Mouse (Mus musculus) hindbrain, embryonic 13.5 days (tissue): Measurements from ENCODE around the gene Lrfn2. TPM values are rescaled to one million over a fixed set of nuclear protein-coding genes. Genes with fewer than 3 reads are reported as not detected.

Experiments used
- ATAC-seq: fragments of 200-750 bp; cut with Nextera tagmentation; 2 replicates; pipeline ENCODE4 v1.8.0; 2017; ENCODE audit warnings: moderate TSS enrichment; ENCODE audit not compliant: low FRiP score
- H3K27ac ChIP-seq: fragments of 300-500 bp; sonication (generic); 2 replicates; pipeline ENCODE4 v1.5.1; 2015; ENCODE audit warnings: inconsistent platforms, mild to moderate bottlenecking, moderate library complexity
- H3K27me3 ChIP-seq: fragments of 300-500 bp; sonication (generic); 2 replicates; pipeline ENCODE4 v1.6.1; 2015; ENCODE audit warnings: mild to moderate bottlenecking, inconsistent platforms
- H3K36me3 ChIP-seq: fragments of 300-500 bp; sonication (generic); 2 replicates; pipeline ENCODE4 v1.6.1; 2015; ENCODE audit warnings: mild to moderate bottlenecking, inconsistent platforms
- H3K4me1 ChIP-seq: fragments of 300-500 bp; sonication (generic); replicated peaks from 2 replicates; pipeline ENCODE4 v1.6.1; 2015; ENCODE audit warnings: inconsistent platforms
- H3K4me2 ChIP-seq: fragments of 300-500 bp; sonication (generic); 2 replicates; pipeline ENCODE4 v1.6.1; 2015; ENCODE audit warnings: inconsistent platforms, mild to moderate bottlenecking, moderate library complexity
- H3K4me3 ChIP-seq: fragments of 300-500 bp; sonication (generic); 2 replicates; pipeline ENCODE4 v1.5.1; 2015; ENCODE audit warnings: mild to moderate bottlenecking, inconsistent platforms
- H3K9ac ChIP-seq: fragments of 300-500 bp; sonication (generic); 2 replicates; pipeline ENCODE4 v1.6.1; 2015; ENCODE audit warnings: mild to moderate bottlenecking, inconsistent platforms
- H3K9me3 ChIP-seq: fragments of 300-500 bp; sonication (generic); 2 replicates; pipeline ENCODE4 v1.6.1; 2016; ENCODE audit warnings: inconsistent platforms
- WGBS: fragments of 180-500 bp; shearing (Covaris S2); methylation state at CpG from one replicate; pipeline ENCODE4 v1.1.7; 2015; 5-methylcytosine and 5-hydroxymethylcytosine counted together
- polyA plus RNA-seq: library from polyadenylated mRNA; unstranded; fragments of >200 nt; fragmentation: Nextera tagmentation; extraction: Ambion mirVana; gene quantifications from 2 replicates; pipeline ENCODE4 v1.2.1, GENCODE M21; 2015

The Lrfn2 gene
- polyA plus RNA-seq, 1 experiment from 2014 or later, result 6.5 TPM

DNA sequence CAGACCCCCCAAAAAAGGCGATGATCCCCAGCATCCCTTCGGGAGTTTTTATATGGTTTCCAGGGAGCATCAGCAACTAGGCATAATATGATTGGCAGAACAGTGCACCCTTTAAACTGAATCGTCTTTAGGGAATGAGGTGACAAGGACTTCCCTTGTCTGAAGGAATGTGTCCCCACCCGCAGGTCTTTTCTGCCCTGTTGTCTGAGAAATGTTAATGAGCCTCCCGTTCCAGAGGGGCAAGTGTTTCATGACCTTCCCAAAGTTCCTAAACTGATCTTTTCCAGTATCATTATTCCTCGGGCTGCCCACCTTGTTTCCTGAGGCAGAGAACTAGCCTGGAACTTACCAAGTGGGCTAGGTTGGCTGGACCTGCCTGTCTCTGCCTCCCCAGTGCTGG, 40.7 kb downstream of the Lrfn2 start:
- no peaks in the 10 kb centered on the region for H3K36me3 ChIP-seq
- peaks cover 49% of the 10 kb centered on the region for H3K4me1 ChIP-seq
- no peak overlapping the region for H3K9ac ChIP-seq
- no peak overlapping the region for H3K27ac ChIP-seq
- H3K4me2 ChIP-seq, result no peak overlapping the region
- H3K4me3 ChIP-seq, result no peak overlapping the region
- 24% methylated on average over 6 of the region's 6 CpGs for WGBS
- 0 out of 2 replicates have a peak, but pooled peaks cover 3% of the 10 kb centered on the region for H3K27me3 ChIP-seq
- H3K9me3 ChIP-seq, result no peaks in the 10 kb centered on the region
- ATAC-seq, result no peak

DNA sequence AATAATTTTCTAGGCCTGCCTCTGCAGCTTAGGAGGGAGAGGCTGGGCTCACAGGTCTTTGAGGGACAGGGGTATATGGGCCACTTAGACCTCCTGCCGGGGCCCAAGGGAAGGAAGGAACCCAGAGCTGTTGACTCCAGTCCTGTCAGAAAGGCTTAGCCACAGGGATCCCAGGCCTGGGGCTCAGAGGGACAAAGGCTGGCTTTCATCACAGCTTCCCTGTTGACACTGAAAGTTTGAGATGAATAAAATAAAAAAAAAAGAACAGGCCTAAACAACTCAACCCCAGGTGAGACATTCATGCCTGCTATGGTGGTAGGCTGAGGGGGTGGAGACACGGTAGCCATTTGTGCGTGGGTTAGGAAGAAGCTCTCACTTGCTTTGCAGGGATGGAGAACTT, 41.2 kb downstream of the Lrfn2 start:
- no peak for ATAC-seq
- H3K36me3 ChIP-seq, result no peaks in the 10 kb centered on the region
- H3K4me2 ChIP-seq, result no peak overlapping the region
- no peak overlapping the region for H3K27ac ChIP-seq
- 0 out of 2 replicates have a peak, but pooled peaks cover 5% of the 10 kb centered on the region for H3K27me3 ChIP-seq
- no peak overlapping the region for H3K9ac ChIP-seq
- H3K4me3 ChIP-seq, result no peak overlapping the region
- peaks cover 54% of the 10 kb centered on the region for H3K4me1 ChIP-seq
- WGBS, result 12% methylated on average over 3 of the region's 3 CpGs
- no peaks in the 10 kb centered on the region for H3K9me3 ChIP-seq

DNA sequence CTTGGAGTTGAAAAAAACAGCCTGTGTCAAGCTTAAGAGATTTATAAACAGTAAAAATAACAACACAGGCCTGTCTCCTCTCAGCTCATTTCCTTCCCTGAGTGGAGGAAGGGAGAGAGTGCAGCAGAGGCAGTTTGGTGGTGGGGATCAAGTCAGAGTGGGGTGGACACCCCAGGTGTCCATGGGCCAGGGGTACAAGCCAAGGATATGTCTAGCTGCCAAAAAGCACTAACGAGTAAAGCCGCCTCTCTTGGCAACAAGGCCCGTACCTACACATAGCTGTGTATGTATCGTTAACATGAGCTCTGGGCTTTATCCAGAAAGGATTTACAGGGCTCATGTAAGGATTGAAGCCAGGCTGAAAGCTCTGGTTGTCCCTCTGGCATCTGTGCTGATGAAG, 42.9 kb downstream of the Lrfn2 start:
- Histone ChIP-seq H3K4me1 (peaks cover 55% of the 10 kb centered on the region), H3K9ac (no peak overlapping the region; the same call in 1 of the 2 replicates), H3K27me3 (0 out of 2 replicates have a peak, but pooled peaks cover 5% of the 10 kb centered on the region), H3K27ac (peak overlapping the region; percentile 82), H3K4me3 (no peak overlapping the region), H3K4me2 (no peak overlapping the region), H3K9me3 (no peaks in the 10 kb centered on the region), H3K36me3 (no peaks in the 10 kb centered on the region)
- no peak for ATAC-seq
- WGBS, result 57% methylated on average over 4 of the region's 4 CpGs

DNA sequence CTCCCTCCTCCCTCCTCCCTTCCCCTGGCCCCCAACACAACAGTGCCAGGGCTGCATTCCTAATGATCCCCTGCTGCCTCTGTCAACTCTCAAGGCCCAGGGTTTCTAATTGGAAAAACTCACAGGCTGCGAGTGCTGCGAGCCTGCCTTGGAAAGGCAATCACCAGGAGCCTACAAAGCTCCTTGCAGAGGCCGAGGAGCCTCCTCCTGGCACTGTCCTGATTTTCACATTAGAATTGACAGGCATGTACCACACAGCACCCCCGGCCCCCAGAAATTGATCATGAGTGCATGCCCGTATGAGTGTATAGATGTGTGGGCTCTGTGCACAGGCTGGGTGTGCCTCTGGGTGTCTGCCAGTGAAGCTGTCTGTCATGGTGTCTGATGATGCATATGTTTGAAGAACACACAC, 44.4 kb downstream of the Lrfn2 start:
- Histone ChIP-seq H3K9ac (no peak overlapping the region), H3K4me1 (peaks cover 47% of the 10 kb centered on the region)

DNA sequence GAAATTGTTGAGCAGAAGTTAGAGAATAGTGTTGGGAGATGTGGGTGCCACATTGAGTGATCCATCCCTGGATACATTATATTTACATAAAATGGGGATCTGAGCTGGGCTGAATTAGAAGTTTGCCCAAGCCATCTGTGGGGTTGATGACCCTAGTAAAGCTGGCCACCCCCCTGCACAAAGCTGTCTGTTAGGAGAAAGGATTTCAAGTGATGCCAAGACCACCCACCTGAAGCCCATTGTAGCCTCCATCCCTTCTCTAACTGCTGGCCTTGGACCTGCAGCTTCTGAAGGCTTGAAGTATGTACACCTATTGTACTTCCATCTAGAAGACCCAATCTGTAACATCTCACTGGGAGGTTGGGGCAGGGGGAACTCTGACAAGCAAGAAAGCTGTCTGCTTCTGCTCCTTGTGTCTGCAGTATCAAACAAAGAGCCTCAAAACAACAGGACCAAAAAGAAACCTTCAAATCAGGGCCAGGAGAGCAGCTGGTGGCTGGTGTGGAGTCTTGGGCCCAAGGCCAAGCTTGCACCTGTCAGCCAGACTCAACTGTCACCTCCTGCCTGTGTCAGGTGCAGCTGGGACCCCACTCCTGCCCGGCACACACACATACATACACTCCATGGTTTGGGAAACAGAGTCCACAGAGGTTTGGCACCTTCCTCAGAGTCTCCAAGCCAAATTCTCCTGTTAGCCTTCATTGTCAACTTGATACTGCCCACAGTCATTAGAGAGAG, 63.2 kb downstream of the Lrfn2 start:
- no peaks in the 10 kb centered on the region for H3K36me3 ChIP-seq
- no peak overlapping the region for H3K9ac ChIP-seq
- H3K4me2 ChIP-seq, result no peak overlapping the region
- H3K9me3 ChIP-seq, result no peaks in the 10 kb centered on the region
- ATAC-seq, result no peak
- peaks cover 23% of the 10 kb centered on the region for H3K4me1 ChIP-seq
- 74% methylated on average over 1 of the region's 1 CpGs for WGBS
- no peak overlapping the region for H3K4me3 ChIP-seq
- H3K27ac ChIP-seq, result no peak overlapping the region
- H3K27me3 ChIP-seq, result 0 out of 2 replicates have a peak, but pooled peaks cover 9% of the 10 kb centered on the region

More for the DNA sequence above, 44.4 kb downstream of the Lrfn2 start:
- ATAC-seq, result peak; percentile 81
- Histone ChIP-seq H3K4me2 (no peak overlapping the region), H3K27me3 (0 out of 2 replicates have a peak, but pooled peaks cover 5% of the 10 kb centered on the region), H3K9me3 (no peaks in the 10 kb centered on the region), H3K4me3 (no peak overlapping the region), H3K36me3 (no peaks in the 10 kb centered on the region), H3K27ac (peak overlapping the region; percentile 87)
- WGBS, result 17% methylated on average over 5 of the region's 5 CpGs

DNA sequence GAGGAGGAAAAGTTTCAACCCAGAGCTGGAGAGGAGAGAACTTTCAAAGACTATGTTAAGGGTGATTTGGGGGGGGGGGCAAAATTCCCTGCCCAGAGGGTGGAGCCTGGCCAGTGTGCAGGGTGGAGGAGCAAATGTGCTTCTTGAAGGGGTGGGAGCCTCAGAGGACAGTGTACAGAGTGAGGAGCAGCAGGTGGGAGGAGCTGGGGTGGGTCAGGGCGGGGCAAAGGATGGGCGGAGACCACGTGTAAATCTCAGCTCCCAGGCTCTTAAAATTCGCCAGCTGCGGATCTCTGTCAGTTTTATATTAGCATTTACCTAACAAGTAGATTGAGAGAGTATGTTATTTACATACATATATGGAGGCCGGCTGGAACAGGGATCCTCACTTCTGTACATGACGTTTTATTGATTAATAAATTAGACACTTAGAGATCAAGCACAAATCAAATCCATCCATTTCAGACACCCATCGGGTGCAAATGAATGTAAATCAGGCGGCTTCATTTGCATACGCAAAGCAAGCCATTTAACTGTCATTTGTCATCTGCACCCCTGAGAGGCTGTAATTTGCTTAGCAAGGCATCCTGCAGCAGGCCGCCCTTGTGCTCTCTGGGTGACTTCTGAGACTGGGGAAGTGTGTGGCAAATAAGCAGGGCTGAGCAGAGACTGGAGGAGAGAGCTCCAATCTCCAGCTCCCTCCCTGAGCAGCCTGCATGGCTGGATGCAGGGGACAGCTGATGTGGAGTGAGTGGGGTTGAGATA, 67.5 kb downstream of the Lrfn2 start:
- Histone ChIP-seq H3K4me2 (peak overlapping the region; percentile 31), H3K9me3 (no peaks in the 10 kb centered on the region), H3K27me3 (peaks cover 15% of the 10 kb centered on the region; the same call in 1 of the 2 replicates), H3K36me3 (no peaks in the 10 kb centered on the region), H3K4me1 (peaks cover 27% of the 10 kb centered on the region), H3K4me3 (no peak overlapping the region), H3K27ac (peak overlapping the region; percentile 73), H3K9ac (no peak overlapping the region)
- peak; percentile 80 for ATAC-seq
- WGBS, result 2% methylated on average over 11 of the region's 11 CpGs

DNA sequence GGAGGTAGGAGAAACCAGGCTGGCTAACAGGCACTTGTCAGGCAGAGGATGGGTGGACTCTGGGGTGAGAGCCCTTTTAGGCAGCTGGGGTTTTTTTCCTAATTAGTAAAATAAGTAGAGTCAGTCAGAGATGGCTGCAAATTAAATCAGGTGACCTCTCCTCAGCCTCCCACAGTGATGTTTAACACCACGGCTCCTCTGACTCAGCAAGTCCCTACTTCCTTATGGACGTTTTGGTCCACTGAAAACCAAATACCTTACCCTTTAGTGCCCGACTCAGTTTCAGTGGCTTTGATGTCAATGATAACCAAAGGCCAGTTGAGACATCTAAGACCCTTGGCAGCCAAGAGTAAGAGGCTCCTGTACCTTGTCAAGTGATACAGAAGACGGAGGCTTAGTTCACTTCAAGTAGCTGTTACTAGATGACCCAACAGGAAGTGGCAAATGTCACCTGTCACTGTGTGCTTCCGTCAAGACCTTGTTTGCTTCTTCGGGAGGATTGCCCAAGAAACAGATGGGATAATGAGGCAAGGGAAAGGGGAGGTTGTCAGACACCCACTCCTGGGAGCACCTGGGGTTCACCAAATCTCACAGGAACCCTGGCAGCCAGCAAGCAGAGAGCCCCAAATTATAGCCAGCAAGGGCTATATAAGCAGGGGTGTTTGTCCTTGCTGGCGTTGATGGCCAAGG, 77.3 kb downstream of the Lrfn2 start:
- Histone ChIP-seq H3K36me3 (no peaks in the 10 kb centered on the region), H3K9ac (no peak overlapping the region), H3K4me2 (no peak overlapping the region), H3K9me3 (no peaks in the 10 kb centered on the region), H3K27me3 (0 out of 2 replicates have a peak, but pooled peaks cover 3% of the 10 kb centered on the region), H3K4me1 (no peaks in the 10 kb centered on the region), H3K27ac (no peak overlapping the region), H3K4me3 (no peak overlapping the region)
- WGBS, result 76% methylated on average over 7 of the region's 7 CpGs
- no peak for ATAC-seq

DNA sequence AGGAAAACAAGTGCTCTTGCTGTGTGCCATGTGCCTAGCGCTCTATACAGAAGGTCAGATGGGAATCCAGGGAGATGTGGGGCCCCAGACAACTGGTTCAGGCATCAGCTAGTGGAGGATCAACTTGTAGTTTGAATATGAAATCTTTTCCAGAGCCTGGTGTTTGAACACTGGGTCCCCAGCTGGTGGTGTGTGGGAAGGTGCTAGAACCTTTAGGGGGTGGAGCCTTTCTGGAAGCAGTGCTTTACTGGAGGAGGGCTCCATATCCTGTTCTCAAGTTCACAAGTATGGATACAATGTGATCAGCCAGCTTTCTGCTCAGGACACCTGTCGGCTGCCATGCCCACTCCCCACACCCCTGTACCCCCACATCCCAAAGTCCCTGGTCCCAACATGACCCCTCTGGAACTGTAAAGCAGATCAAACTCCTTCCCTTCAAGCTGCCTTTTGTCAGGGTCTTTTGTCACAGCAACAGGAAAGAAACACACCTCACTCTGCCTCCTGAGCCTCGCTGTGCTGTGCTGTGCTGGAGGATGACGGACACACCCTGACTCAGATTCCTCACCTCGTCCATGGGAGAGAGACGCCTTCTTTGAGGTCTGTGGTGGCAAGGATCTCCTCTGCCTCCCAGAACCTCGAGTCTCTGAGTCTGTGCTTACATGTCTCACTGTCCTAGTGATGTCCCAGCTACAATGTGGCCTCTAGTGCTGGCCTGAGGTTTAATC, 81.9 kb downstream of the Lrfn2 start:
- no peak overlapping the region for H3K4me2 ChIP-seq
- 0 out of 2 replicates have a peak, but pooled peaks cover 3% of the 10 kb centered on the region for H3K27me3 ChIP-seq
- no peak overlapping the region for H3K4me3 ChIP-seq
- no peak for ATAC-seq
- H3K36me3 ChIP-seq, result no peaks in the 10 kb centered on the region
- no peak overlapping the region for H3K27ac ChIP-seq
- no peak overlapping the region for H3K9ac ChIP-seq
- peaks cover 14% of the 10 kb centered on the region for H3K4me1 ChIP-seq
- no peaks in the 10 kb centered on the region for H3K9me3 ChIP-seq
- 84% methylated on average over 7 of the region's 7 CpGs for WGBS

DNA sequence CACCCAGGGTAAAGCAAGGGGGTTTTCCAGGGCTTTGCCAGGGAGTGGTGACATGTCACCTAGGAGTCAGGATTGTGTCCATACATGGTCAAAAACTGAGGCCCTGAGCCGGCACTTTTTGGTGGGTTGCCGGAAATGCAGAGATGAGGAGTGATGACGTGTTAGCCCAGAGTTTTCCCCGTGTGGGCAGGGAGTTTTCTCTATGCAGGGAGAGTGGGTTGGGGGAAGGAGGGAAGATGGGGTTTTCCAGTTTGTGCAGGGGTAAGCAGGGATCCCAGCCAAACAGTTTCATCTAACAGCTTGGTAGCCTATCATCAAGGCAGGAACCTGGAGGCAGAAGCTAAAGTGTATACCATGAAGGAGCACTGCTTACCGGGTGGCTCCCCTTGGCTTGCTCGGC, 83.2 kb downstream of the Lrfn2 start:
- ATAC-seq, result no peak
- peaks cover 14% of the 10 kb centered on the region for H3K4me1 ChIP-seq
- 93% methylated on average over 6 of the region's 6 CpGs for WGBS
- no peak overlapping the region for H3K4me3 ChIP-seq
- no peak overlapping the region for H3K9ac ChIP-seq
- H3K36me3 ChIP-seq, result no peaks in the 10 kb centered on the region
- H3K27me3 ChIP-seq, result 0 out of 2 replicates have a peak, but pooled peaks cover 3% of the 10 kb centered on the region
- H3K9me3 ChIP-seq, result no peaks in the 10 kb centered on the region
- H3K27ac ChIP-seq, result no peak overlapping the region
- H3K4me2 ChIP-seq, result no peak overlapping the region

DNA sequence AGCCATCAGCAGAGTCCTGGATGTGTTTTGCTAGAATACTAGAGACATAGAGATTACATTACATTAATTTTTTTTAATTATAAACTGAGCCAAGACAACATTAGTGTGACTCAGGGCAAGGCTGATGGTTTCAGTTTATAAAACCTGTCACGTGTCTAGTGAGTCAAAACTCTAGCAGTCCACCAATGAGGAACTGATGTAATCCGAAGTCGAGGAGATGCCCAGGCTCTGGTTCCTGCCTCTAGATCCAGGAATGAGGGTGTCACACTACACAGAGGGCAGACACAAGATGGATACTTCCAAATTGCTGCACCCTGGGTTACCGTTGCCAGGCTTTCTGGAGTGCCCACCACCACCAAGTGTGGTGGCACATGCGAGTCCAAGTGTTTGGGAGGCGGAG, 84.0 kb downstream of the Lrfn2 start:
- H3K36me3 ChIP-seq, result no peaks in the 10 kb centered on the region
- H3K4me3 ChIP-seq, result no peak overlapping the region
- H3K4me2 ChIP-seq, result no peak overlapping the region
- no peak for ATAC-seq
- 0 out of 2 replicates have a peak, but pooled peaks cover 3% of the 10 kb centered on the region for H3K27me3 ChIP-seq
- H3K9ac ChIP-seq, result no peak overlapping the region
- peaks cover 14% of the 10 kb centered on the region for H3K4me1 ChIP-seq
- 93% methylated on average over 6 of the region's 6 CpGs for WGBS
- no peaks in the 10 kb centered on the region for H3K9me3 ChIP-seq
- no peak overlapping the region for H3K27ac ChIP-seq

DNA sequence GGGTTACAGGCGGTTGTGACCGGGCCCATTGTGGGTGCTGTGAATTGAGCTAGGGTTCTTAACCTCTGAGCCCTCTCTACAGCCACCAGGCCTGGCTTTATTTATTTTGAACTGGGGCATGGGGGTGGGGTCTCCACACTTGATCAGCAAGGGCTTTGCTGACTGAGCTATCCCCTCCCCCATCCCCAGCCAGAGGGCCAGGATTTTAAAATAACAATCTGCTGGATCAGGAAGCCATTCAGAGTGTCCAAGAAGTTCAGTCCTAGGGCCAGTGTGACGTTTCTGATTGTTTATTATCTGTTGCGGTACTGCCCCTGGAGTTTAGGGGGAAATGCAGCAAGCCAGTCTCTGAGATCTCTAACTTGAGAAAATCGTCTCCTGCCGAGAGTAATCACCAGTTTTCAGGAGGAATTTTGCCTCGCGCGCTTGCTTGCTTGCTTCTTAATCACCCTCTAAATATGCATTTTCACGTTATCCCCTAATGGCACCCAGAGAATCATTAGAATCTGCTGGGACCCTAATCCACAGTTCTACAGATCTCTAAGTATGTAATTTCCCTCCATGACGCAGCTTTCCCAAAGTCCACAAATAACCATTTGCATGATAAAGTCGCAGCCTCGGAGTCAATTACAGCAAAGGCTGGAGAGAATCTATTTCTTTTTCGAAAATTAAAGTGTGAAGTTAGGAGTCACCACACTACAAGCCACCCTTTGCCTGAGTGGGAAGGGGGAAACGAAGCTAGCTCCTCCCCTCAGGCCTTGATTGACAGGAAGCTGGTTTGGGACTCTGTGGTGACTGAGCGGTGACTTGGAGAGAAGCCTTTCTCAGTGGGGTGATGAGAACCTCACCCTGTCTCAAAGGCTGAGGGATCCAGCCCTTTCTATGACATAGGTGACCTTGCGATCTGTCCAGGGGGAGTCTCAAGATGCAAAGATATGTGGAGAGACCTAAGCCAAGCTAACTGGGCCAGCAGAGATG, 85.5 kb downstream of the Lrfn2 start:
- H3K9me3 ChIP-seq, result no peaks in the 10 kb centered on the region
- ATAC-seq, result peak; percentile 21; the same call in 1 of the 2 replicates

More for the DNA sequence above, 85.5 kb downstream of the Lrfn2 start:
- WGBS, result 35% methylated on average over 17 of the region's 17 CpGs
- Histone ChIP-seq H3K4me3 (no peak overlapping the region), H3K36me3 (no peaks in the 10 kb centered on the region), H3K4me1 (peaks cover 17% of the 10 kb centered on the region), H3K4me2 (no peak overlapping the region), H3K27me3 (0 out of 2 replicates have a peak, but pooled peaks cover 3% of the 10 kb centered on the region), H3K9ac (no peak overlapping the region), H3K27ac (no peak overlapping the region; the same call in 1 of the 2 replicates)
